Mouse (Mus musculus) cerebellum, adult (tissue): Measurements from ENCODE around the gene Ldhal6b.

Source experiments
- ATAC-seq: cut with Nextera tagmentation; 2 replicates; pipeline ENCODE4 v1.9.2; 2017; ENCODE audit warnings: mild to moderate bottlenecking, moderate library complexity, mixed read lengths; ENCODE audit not compliant: insufficient number of reproducible peaks, low FRiP score, low TSS enrichment

Gene Ldhal6b

DNA sequence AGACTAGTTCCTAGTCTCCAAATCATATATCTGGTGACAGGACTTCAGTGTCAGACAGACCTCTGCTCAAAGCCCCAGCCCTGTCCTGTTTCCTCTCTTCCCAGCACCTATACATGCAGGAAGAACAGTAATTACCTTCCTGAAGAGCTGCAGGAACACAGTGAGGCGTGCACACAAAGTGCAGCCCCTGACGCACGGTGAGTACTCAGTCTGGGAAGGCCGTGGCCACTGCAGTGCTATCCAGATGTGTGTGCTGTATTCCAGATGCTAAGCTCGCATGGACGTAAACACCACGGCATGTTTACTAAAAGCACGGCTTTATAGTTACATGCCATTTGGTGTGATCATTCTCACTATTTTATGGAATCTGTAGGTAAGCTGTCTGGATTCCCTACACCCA lies 6.3 kb downstream of the Ldhal6b start:
- ATAC-seq, result no peak

DNA sequence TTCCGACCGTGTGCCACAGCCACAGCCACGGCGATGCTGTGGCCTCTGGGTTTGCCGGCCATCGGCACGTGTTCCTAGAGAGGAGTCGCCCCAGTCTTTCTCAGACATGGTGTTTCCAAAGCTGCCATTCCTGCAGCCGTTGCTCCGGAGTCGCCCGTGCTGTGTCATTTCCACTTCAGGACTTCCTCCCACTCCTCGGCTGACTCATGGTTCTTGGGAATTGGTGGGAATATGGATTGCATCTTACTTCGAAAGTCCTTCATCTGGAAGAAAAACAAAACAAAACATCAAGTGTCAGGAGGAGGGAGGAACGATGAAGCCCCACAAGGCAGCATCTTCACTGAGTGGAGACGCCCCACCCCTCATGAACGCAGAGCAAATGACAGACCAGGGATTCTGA lies 7.4 kb downstream of the Ldhal6b start:
- ATAC-seq, result no peak

DNA sequence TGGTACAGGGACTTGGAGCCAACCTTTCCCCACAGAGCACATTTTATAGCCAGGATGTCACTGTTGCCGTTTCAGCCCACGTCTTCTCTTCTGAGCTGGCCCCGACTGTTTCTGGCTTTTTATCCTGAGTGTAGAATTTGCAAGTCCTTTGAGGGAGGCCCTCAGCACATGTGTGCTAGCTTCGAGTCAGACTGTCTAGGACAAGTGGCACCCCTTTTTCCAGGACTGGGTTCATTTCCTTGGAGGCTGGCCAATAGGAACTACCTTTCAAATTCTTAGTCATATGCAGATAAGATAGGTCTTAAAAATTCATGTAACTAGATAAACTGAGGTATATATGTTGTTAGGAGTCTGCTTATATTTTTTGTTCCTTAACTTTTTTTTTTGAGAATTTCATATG lies 8.2 kb downstream of the Ldhal6b start:
- ATAC-seq, result no peak

GRCm38 (mm10) chr17:5407030-5407429 lies 11.5 kb downstream of the Ldhal6b start:
- no peak for ATAC-seq

GRCm38 (mm10) chr17:5406566-5406965 lies 12.0 kb downstream of the Ldhal6b start:
- ATAC-seq, result no peak

- no peak for ATAC-seq
These were observed 14.7 kb downstream of the Ldhal6b start for GRCm38 (mm10) chr17:5403885-5404284.

DNA sequence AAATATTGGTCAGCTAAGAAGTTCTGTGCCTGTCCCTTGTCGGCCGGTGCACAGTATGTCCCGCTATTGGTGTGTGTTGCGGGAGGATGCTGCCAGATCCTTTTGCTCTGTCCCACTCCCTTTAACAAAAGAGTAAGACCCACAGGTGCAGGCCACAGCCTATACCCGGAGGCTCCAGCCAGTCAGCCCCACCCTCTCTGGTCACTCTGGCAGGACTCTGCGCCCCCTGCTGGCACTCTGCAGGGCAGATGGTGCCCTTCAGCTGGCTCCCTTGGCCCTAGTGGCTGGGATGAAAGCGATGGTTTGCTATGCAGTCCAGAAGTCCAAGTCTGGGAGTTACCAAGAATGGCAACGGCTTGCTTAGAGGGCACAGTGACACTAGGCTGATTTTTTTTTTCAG lies 15.9 kb downstream of the Ldhal6b start:
- ATAC-seq, result peak; percentile 84

- ATAC-seq, result no peak
These were observed 16.5 kb downstream of the Ldhal6b start for GRCm38 (mm10) chr17:5402069-5402468.

DNA sequence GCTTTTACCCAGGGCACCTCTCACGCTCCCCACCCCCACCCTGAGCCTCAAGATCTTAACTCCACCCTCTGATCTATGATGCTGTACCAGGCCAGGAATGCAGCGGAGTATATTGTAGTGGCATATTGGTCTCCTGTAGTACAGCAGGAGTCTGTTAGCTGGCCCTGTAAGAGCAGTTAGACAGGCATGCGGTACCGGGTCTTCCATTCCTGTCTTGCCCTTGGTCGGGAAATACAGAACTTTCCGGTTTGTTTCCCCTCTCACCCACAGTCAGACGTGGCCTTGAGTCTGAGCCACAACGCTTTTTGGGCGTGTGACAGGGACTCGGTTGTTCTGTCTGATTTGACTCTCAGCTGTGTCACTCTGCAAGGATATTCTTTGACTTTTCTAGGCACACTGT lies 17.3 kb downstream of the Ldhal6b start:
- no peak for ATAC-seq

DNA sequence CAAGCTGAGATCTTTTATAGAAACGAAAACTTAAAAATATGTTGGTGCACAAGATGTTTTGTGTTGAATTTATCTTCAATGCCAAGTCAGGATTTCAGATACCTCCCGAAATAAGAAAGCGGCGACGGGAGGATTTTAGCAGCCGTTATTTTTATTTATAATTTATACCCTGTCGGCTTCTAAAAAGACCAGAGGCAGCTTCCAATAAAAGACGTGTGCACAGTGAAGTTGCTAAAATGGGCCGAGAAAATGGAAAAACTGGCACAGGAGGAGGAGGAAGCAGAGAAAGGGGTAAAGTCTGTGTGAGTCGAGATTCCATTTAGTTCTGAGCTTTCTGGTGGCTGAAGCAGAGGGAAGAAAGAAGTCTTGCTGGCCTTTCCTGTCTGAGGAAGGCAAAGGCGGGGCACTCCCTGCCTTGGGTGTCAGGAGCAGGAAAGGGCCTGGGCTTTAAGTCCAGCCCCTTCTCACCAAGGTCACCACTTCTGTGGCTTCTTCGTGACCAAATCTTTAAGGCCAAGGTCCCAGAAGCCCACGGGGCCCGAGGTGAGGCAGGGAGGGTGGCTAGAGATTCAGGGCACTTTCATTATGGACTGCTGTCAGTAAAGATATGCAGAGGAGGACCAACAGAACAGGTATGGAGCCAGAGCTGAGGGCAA lies 18.0 kb downstream of the Ldhal6b start:
- no peak for ATAC-seq

DNA sequence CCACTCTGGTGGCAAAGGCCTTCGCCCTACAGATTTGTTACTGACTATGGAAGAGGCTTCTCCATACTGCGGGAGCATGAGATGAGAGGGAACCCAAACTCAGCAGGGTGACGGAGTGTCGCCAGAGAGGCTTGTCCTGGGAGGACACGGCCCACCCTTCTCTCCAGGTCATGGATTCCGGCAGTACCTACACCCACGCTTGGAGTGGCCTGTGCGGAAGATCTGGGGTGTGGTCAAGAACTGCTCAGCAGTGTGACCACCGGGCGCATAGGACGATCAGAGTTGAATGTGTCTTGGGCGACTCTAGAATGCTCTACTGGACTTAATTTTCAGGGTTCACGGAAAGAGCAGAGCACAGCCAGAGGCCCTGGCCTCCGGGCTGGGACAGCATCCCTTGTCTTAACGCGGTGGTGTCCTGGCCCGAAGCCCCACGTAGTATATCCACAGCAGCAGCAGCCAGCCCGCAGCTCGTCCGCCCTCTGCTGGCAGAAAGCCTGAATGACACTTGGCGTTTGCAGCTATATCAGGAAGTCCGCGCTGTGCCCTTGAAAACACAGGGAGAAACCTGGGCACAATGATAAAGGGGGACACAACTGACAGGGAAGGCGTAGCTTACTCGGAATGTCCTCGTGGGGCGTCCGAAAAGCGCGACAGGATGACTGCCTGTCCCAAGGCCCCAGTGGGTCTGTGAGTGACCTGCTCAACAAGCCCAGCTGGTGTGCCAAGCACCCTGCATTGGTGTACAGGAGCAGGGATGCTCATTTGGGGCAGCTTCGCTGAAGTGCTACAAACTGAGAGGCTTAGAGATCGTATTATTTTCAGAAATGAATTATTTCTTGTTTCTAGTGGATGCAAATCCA lies 21.2 kb downstream of the Ldhal6b start:
- ATAC-seq, result peak; percentile 49

DNA sequence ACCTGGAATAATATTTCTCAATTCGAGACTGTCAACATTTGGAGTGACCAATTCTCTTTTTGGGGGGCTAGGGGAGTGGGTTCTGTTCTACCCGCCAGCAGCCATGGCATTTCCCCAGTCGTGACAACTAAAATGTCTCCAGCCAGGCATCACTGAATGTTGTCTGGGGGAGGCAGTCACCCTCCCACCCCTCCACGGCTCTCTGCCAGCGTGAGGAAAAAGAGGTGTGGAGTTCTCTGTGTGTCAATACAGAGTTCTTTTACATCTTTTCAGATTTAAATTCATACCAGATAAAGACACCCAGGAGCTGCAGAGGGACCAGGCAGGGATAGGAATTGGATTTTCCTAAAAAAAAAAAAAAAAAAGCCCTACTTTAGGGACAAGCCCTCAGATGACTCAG lies 22.4 kb downstream of the Ldhal6b start:
- ATAC-seq, result no peak

DNA sequence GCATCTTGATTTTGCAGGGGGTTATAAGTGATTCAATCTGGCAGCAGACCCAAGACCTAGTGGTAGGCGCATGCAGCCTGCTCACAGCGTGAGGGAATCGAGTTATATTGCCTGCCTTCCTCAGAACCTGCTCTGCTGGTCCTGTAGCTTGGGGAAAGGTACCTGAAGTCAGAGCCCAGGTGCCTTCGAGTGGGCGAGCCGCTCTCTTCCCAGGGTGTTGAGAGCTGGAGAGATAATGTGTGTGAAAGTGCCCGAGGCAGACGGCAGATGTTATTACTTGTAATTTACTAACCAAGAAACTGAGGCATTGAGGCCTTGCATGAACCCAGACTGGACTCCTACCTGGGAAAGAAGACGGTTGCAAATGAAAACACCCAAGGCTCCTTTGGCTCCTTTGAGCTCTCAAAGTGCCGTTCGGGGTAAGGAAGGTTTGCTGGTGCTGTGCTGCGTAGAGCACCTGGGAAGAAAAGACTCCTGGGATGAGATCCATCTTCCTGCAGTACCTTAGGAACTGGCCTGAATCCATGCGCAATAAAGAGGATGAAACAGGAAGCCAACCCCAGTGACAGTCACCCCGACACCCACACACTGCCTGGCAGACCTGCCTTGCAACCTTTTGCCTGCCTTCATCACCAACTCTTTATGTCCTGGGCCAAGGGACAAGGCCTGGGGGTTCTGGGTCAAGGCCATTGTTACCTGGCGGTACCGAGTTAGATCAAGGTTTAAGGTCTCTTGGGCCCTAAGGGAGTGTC lies 22.9 kb downstream of the Ldhal6b start:
- no peak for ATAC-seq

- ATAC-seq, result no peak
These were observed 27.9 kb downstream of the Ldhal6b start for GRCm38 (mm10) chr17:5390682-5391081.

DNA sequence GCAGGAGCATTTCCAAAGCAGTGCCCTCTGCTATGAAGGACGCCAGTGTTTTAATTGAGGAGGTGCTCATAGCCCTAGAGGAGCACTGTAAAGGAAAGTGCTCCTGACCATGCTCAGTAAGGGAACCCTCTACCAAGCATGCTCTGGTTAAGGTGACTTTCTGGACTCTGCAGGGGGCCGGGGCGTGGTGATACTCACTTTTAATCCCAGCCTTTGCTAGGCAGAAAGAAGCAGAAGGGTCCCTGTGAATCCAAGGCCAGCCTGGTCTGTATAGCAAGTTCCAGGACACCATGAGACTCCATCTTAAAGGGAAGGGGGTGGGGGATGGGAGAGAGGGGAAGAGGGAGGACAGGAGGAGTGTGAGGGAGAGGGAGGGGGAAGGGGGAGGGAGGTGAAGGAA lies 30.2 kb downstream of the Ldhal6b start:
- ATAC-seq, result no peak

DNA sequence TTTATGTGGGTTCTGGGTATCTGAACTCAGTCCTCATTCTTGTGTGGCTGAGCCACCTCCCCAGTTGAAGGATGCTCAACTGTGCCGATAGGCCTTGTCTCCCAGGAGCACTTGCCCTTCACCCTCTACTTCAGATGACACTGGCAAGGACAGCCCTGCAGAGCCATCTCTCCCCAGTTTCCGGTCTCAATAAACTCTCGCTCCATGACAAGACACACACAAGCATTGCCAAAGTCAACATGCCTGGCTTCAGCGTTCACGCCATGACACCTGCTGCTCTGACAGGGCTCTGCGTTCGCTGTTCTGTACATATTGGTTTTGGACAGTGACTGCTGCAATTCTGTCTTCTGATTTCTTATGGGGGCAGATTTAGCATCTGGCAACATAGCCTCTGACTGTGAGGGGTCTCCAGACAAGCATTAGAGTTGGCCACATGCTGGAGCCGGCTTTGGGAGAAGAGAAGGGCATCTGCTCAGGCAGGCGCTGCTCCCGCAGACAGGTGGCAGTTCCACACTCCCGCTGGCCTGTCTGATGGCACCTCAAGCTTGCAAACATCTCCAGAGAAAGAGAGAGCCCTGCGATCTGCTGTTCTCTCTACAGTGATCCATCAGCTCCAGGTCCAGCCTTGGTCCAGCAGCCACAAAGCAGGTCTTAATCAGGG lies 31.6 kb downstream of the Ldhal6b start:
- ATAC-seq, result peak; percentile 70

- no peak for ATAC-seq
These were observed 32.9 kb downstream of the Ldhal6b start for GRCm38 (mm10) chr17:5385694-5386093.

- ATAC-seq, result no peak
These were observed 40.6 kb downstream of the Ldhal6b start for GRCm38 (mm10) chr17:5377930-5378310.

DNA sequence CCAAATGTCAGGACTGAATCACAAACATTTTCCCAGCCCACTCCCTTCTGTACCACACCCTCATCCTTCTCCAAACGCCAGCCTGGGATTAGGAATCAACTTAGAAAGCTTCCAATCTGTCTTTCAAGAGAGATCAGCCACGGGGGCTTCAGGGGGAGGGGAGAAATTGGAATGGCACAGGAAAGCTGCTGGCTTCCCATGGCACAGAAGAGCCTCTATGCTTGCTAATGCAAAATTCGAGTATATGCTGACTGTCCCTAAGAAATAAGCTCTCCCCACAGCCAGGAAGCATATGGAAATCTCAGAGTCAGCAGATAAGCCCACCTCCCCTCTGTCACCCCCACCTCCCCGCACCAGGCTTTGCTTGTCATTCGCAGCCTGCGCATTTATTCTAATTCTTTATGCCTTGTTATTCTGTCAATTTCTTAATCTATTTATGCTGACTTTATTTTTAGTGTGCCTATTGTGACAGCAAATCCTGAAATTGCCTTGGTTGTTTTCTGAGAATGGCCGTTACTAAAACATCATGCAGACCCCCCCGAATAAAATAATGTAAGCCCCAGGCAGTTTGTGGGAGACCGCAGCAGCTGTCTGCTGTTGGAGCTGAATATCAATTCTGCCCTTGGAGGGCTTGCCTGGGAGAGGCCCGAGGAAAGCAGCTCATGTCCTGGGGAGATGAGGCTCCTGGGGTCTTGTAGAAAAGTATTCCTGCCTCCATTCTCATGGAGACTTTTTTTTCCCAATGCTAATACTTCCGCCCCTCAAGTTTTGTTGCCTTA lies 41.2 kb downstream of the Ldhal6b start:
- ATAC-seq, result no peak

DNA sequence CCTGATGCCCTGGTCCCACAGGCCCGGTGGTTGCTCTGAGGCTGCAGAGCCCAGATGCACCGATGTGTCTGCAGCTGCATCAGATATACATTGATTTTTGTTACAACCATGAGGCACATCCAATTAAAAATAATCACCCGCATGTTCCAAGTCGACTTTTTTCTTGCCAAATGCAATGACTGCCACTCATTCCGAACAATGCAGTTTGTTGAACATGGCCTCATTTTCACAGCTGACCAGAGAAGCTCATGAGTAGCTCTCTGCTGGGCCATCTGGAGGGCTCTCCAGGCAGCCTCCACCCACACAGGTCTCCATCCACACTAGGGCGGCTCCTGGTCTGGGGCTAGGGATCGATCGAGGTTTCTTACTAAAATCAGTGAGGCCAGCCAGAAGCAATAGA lies 45.6 kb downstream of the Ldhal6b start:
- no peak for ATAC-seq
